Mouse (Mus musculus): ENCODE results near the gene Tiam1. TPM values are rescaled to one million over a fixed set of nuclear protein-coding genes. Genes with fewer than 3 reads are reported as not detected.
A peak's percentile ranks its signal among the peaks of the same experiment; 100 is the strongest.

Tiam1 gene
- polyA plus RNA-seq, 1 experiment = not detected

GRCm38 (mm10) chr16:89905730-89906305 is 237.8 kb downstream of the Tiam1 start:
- no peak overlapping the region for H3K27ac ChIP-seq (ENCODE audit: insufficient read depth, low read depth, low read length)
- 82% methylated on average over 1 of the region's 1 CpGs for WGBS
- TF ChIP-seq POLR2A (IDR thresholded peaks at IDR 0.05; ENCODE audit: insufficient read depth, low read depth, low read length) = no peak
- TF ChIP-seq CTCF (IDR thresholded peaks at IDR 0.05; ENCODE audit: insufficient read depth, low read depth, low read length) = no peak
- H3K4me1 ChIP-seq (ENCODE audit: control insufficient read depth, insufficient read depth, low read length) = peaks cover 33% of the 10 kb centered on the region
- H3K4me3 ChIP-seq (ENCODE audit: insufficient read depth, low read depth, low read length) = no peak overlapping the region

GRCm38 (mm10) chr16:89904121-89904520 is 239.4 kb downstream of the Tiam1 start:
- H3K4me1 ChIP-seq (ENCODE audit: control insufficient read depth, insufficient read depth, low read length) = peaks cover 25% of the 10 kb centered on the region
- no peak overlapping the region for H3K4me3 ChIP-seq (ENCODE audit: insufficient read depth, low read depth, low read length)
- TF ChIP-seq POLR2A (IDR thresholded peaks at IDR 0.05; ENCODE audit: insufficient read depth, low read depth, low read length) = no peak
- no peak for TF ChIP-seq CTCF (IDR thresholded peaks at IDR 0.05; ENCODE audit: insufficient read depth, low read depth, low read length)
- no peak overlapping the region for H3K27ac ChIP-seq (ENCODE audit: insufficient read depth, low read depth, low read length)
- WGBS = 91% methylated on average over 12 of the region's 12 CpGs

GRCm38 (mm10) chr16:89902578-89903304 is 240.8 kb downstream of the Tiam1 start:
- Histone ChIP-seq H3K27ac (ENCODE audit: insufficient read depth, low read depth, low read length) (no peak overlapping the region), H3K4me1 (ENCODE audit: control insufficient read depth, insufficient read depth, low read length) (peaks cover 18% of the 10 kb centered on the region), H3K4me3 (ENCODE audit: insufficient read depth, low read depth, low read length) (no peak overlapping the region)
- TF ChIP-seq CTCF (IDR thresholded peaks at IDR 0.05; ENCODE audit: insufficient read depth, low read depth, low read length) = no peak
- TF ChIP-seq POLR2A (IDR thresholded peaks at IDR 0.05; ENCODE audit: insufficient read depth, low read depth, low read length) = no peak
- WGBS = 94% methylated on average over 12 of the region's 12 CpGs

GRCm38 (mm10) chr16:89900681-89901080 is 242.9 kb downstream of the Tiam1 start:
- Histone ChIP-seq H3K27ac (ENCODE audit: insufficient read depth, low read depth, low read length) (no peak overlapping the region; the same call in 1 of the 2 replicates), H3K4me1 (ENCODE audit: control insufficient read depth, insufficient read depth, low read length) (peaks cover 19% of the 10 kb centered on the region), H3K4me3 (ENCODE audit: insufficient read depth, low read depth, low read length) (no peak overlapping the region)
- 37% methylated on average over 8 of the region's 8 CpGs for WGBS
- TF ChIP-seq POLR2A (IDR thresholded peaks at IDR 0.05; ENCODE audit: insufficient read depth, low read depth, low read length) (no peak), CTCF (IDR thresholded peaks at IDR 0.05; ENCODE audit: insufficient read depth, low read depth, low read length) (no peak)

- peak overlapping the region; percentile 90 for H3K27ac ChIP-seq (ENCODE audit: insufficient read depth, low read depth, low read length)
- 23% methylated on average over 9 of the region's 9 CpGs for WGBS
These were observed 244.4 kb downstream of the Tiam1 start for GRCm38 (mm10) chr16:89899192-89899591.

GRCm38 (mm10) chr16:89898299-89898625 is 245.3 kb downstream of the Tiam1 start:
- H3K4me1 ChIP-seq (ENCODE audit: control insufficient read depth, insufficient read depth, low read length) = peaks cover 29% of the 10 kb centered on the region
- H3K27ac ChIP-seq (ENCODE audit: insufficient read depth, low read depth, low read length) = peak overlapping the region; percentile 98
- no peak for TF ChIP-seq POLR2A (IDR thresholded peaks at IDR 0.05; ENCODE audit: insufficient read depth, low read depth, low read length)
- no peak for TF ChIP-seq CTCF (IDR thresholded peaks at IDR 0.05; ENCODE audit: insufficient read depth, low read depth, low read length)
- WGBS = 35% methylated on average over 14 of the region's 14 CpGs
- peak overlapping the region; percentile 70 for H3K4me3 ChIP-seq (ENCODE audit: insufficient read depth, low read depth, low read length)

More at GRCm38 (mm10) chr16:89899192-89899591, 244.4 kb downstream of the Tiam1 start:
- H3K4me3 ChIP-seq (ENCODE audit: insufficient read depth, low read depth, low read length) = peak overlapping the region; percentile 38
- H3K4me1 ChIP-seq (ENCODE audit: control insufficient read depth, insufficient read depth, low read length) = peaks cover 26% of the 10 kb centered on the region
- no peak for TF ChIP-seq POLR2A (IDR thresholded peaks at IDR 0.05; ENCODE audit: insufficient read depth, low read depth, low read length)
- no peak for TF ChIP-seq CTCF (IDR thresholded peaks at IDR 0.05; ENCODE audit: insufficient read depth, low read depth, low read length)

- Histone ChIP-seq H3K4me3 (ENCODE audit: insufficient read depth, low read depth, low read length) (peak overlapping the region; percentile 70), H3K4me1 (ENCODE audit: control insufficient read depth, insufficient read depth, low read length) (peaks cover 29% of the 10 kb centered on the region), H3K27ac (ENCODE audit: insufficient read depth, low read depth, low read length) (peak overlapping the region; percentile 98)
- 26% methylated on average over 33 of the region's 33 CpGs for WGBS
- no peak for TF ChIP-seq POLR2A (IDR thresholded peaks at IDR 0.05; ENCODE audit: insufficient read depth, low read depth, low read length)
- no peak for TF ChIP-seq CTCF (IDR thresholded peaks at IDR 0.05; ENCODE audit: insufficient read depth, low read depth, low read length)
These were observed 245.8 kb downstream of the Tiam1 start for GRCm38 (mm10) chr16:89897547-89898298.

- 23% methylated on average over 20 of the region's 20 CpGs for WGBS
- H3K27ac ChIP-seq (ENCODE audit: insufficient read depth, low read depth, low read length) = peak overlapping the region; percentile 98
- peak overlapping the region; percentile 70 for H3K4me3 ChIP-seq (ENCODE audit: insufficient read depth, low read depth, low read length)
- peaks cover 30% of the 10 kb centered on the region for H3K4me1 ChIP-seq (ENCODE audit: control insufficient read depth, insufficient read depth, low read length)
- no peak for TF ChIP-seq CTCF (IDR thresholded peaks at IDR 0.05; ENCODE audit: insufficient read depth, low read depth, low read length)
- no peak for TF ChIP-seq POLR2A (IDR thresholded peaks at IDR 0.05; ENCODE audit: insufficient read depth, low read depth, low read length)
These were observed 246.6 kb downstream of the Tiam1 start for GRCm38 (mm10) chr16:89896885-89897546.
